Mouse (Mus musculus): Measurements from ENCODE around the gene Baz2b. TPM values are rescaled to one million over a fixed set of nuclear protein-coding genes. Genes with fewer than 3 reads are reported as not detected.
"Not testable (repeated sequence)": the region's sequence is repeated elsewhere in the genome, so short reads cannot be mapped to it uniquely, and the experiment has no call there.

Baz2b gene
- polyA plus RNA-seq, 1 experiment from 2014 or later: 46.3 TPM

- H3K4me1 ChIP-seq (replicated peaks); ATAC-seq; H3K4me3 ChIP-seq (replicated peaks); H3K9ac ChIP-seq; H3K4me2 ChIP-seq (replicated peaks); H3K9me3 ChIP-seq; H3K27me3 ChIP-seq (replicated peaks); H3K27ac ChIP-seq; H3K36me3 ChIP-seq: not testable (repeated sequence)
- 84% methylated on average over 5 of the region's 5 CpGs for WGBS
Measured at GRCm38 (mm10) chr2:59851885-59852284, 357.8 kb downstream of the Baz2b start.

Other genes starting within 250 kb of the Baz2b start
- gene March7, start within 50 bp of the Baz2b start, polyA plus RNA-seq (2015; fragmentation: Nextera tagmentation; extraction: Ambion mirVana): 58.7 and 69.3 TPM in 2 replicates
- 36.3 and 38.5 TPM in 2 replicates for gene Cd302, start 74.6 kb upstream of the Baz2b start, polyA plus RNA-seq (2015; fragmentation: Nextera tagmentation; extraction: Ambion mirVana)
- 1.1 TPM in 2 replicates for gene Ly75, start 173.5 kb upstream of the Baz2b start, polyA plus RNA-seq (2015; fragmentation: Nextera tagmentation; extraction: Ambion mirVana)